Mouse (Mus musculus) regulatory T cell (primary cell): ENCODE data around the gene Tk2.
"Not testable (repeated sequence)": the region's sequence is repeated elsewhere in the genome, so short reads cannot be mapped to it uniquely, and the experiment has no call there.

Source experiments
- in situ Hi-C: fragments of 300-600 bp; cut with MboI, MseI; formaldehyde crosslinking; loops from one replicate; pipeline ENCODE4 v1.15.1; 2025; ENCODE audit warnings: high pct_unique_total_duplicates

Gene Tk2

DNA sequence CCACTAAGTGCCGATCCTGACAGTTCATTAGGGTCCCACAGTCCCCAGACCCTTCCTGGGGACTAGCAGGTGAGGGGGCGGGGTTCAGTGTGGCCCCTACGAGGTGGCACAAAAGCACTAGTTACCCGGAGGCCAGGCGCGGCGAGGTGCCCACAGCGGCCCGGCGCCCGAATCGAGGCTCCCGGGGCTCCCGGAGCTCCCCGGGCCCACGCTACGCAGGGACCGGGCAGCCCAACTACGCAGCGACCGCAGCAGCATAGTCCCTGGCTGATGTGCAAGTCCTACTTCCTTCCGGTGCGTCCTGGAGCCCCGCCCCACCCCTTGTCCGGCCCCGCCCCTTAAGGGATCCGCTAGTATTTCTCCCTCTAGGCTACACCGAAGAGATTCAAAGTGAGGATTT lies at the start of gene Tk2:
Tk2 (minus strand) TSS at position 283 of the 400 bp plus-strand sequence.
- in situ Hi-C loops: loop anchor here (10.0 kb wide), 1 partner anchor 197 kb away; the partner anchor contains the start of gene Dync1li2

DNA sequence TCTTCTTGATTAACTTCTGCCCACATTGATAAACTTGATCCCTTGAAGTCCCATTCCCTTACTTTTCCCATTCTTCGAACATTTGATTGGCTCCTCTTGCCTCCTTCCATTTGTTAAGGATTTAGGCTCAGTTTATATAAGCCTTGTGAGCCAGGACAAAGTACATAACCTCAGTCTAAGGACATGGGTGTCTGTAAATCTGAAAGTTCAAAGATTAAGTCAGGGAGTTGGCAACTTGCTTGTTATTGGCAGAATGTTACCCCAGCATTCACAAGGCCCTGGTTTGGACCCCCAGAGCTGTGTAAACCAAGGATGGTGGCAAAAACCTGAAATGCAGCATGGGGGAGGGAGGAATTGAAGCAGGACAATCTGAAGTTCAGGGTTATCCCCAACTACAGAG lies 46.0 kb upstream of the Tk2 start:
- in situ Hi-C loops: no loop called here

DNA sequence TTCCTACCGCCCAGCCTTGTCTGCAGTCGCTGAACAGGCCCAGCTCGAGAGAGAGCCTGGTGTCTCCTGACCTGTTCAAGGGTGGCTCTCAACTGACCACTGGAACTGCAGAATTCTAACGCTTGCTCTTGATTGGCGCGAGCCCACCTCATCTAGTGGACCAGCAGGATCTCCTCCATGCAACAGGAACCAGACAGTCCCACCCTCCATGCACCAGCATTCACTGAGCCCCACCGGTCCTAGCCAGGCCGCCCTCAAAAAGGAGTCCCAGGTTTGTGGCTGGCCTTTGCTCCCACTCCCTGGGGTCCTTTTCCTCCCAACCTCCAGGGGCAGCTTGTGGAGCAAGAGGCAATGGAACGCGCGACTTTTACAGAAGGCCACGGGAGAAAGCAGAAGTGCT lies 44.7 kb upstream of the Tk2 start, which contains the start of gene Cmtm2a:
Cmtm2a (minus strand) TSS at position 101 of the 400 bp plus-strand sequence.
- in situ Hi-C loops: not testable (repeated sequence)

- in situ Hi-C loops: loop anchor here (5.0 kb wide), 1 partner anchor 38 kb away; no protein-coding TSS in a partner anchor
These were observed 20.6 kb upstream of the Tk2 start for GRCm38 (mm10) chr8:104268937-104269440.

GRCm38 (mm10) chr8:104268368-104268767 lies 20.0 kb upstream of the Tk2 start:
- in situ Hi-C loops: loop anchor here (5.0 kb wide), 1 partner anchor 39 kb away; no protein-coding TSS in a partner anchor

- in situ Hi-C loops: not testable (repeated sequence)
These were observed 16.0 kb upstream of the Tk2 start for GRCm38 (mm10) chr8:104264271-104264935.

DNA sequence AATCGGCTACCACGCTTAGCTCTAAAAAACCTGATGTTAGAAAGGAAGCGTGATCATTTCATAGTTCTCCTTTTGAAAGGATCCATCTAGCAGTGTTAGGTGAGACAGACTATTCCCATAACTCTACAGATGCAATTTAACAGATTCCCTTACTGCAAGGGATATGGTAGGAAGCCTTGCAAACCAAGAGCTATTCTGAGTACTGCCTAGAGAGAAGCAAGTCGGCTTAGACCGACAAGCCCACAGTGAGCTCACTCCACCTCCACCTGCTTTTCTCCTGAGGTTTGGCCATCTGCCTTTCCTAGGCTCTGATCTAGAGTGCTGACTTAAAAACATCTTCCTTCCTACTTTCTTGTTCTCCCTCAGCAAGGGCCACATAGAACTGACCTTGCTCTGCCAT lies 13.4 kb upstream of the Tk2 start:
- in situ Hi-C loops: not testable (repeated sequence)

- in situ Hi-C loops: no loop called here
These were observed 4.7 kb upstream of the Tk2 start for GRCm38 (mm10) chr8:104253016-104253415.

DNA sequence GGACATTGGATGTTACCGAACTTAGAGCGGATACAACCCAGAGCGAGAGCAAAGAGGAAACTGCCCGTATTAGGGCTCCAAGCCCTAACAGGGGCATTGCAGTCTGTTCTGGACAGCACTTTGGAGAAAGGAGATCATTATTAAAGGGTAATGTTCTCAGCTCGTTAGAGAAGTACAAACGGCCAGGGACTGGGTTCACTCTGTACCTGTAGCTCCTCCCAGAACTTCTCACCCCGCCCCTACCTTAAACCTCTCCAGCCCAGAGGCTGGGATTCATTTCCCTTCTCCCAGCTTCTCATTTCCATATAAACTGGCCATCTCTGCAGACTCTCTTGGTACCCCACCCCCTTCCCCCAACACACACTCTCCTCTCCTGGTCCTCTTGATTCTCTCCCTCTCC lies 3.1 kb upstream of the Tk2 start:
- in situ Hi-C loops: no loop called here

- in situ Hi-C loops: no loop called here
These were observed 2.3 kb upstream of the Tk2 start, which contains the start of gene Cklf for GRCm38 (mm10) chr8:104250439-104251367. TSS of gene Cklf (plus strand) at chr8:104250861.

DNA sequence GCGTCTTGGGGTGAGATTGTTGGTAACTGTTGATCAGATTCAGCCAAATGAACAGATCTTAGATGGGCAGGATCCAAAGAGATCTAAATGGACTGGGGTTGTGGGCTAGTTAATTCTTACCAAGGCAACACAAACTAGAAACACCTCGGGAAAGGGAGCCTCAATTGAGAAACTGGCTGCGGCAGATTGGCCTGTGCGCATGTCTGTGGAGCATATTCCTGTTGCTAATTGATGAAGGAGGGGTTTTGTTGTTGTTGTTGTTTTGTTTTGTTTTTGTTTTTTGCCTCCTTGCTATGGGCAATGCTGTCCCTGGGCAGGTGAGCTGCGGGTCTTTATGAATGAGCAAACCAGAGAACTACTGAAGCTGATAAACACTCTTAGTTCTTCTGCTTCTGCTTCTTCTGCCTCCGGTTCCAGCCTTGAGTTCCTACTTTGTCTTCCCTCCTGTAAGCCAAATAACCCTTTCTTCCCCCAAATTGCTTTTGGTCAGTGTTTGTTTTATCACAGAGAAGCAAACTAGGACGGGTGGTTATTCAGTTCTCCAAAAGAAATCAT lies 1.2 kb upstream of the Tk2 start:
- in situ Hi-C loops: loop anchor here (10.0 kb wide), 1 partner anchor 195 kb away; the partner anchor contains the start of gene Dync1li2

DNA sequence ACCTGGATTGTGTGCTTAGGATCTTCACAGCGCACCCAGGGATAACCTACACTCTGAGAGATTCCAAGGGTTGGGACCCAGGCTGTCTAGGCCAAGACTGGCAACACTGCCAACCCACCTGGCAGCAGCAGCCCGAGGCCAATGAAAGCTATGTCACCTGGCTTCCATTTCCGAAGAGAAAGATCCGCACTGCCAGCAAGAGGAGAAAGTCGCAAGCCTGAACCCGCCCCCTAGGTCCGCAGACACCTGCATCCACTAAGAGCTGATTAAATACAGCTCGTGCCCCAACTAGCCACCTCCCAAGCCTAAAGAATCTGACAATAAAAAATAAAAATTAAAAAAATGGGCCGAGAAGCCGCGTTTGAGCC lies 466 bp downstream of the Tk2 start:
- in situ Hi-C loops: loop anchor here (10.0 kb wide), 1 partner anchor 197 kb away; the partner anchor contains the start of gene Dync1li2

DNA sequence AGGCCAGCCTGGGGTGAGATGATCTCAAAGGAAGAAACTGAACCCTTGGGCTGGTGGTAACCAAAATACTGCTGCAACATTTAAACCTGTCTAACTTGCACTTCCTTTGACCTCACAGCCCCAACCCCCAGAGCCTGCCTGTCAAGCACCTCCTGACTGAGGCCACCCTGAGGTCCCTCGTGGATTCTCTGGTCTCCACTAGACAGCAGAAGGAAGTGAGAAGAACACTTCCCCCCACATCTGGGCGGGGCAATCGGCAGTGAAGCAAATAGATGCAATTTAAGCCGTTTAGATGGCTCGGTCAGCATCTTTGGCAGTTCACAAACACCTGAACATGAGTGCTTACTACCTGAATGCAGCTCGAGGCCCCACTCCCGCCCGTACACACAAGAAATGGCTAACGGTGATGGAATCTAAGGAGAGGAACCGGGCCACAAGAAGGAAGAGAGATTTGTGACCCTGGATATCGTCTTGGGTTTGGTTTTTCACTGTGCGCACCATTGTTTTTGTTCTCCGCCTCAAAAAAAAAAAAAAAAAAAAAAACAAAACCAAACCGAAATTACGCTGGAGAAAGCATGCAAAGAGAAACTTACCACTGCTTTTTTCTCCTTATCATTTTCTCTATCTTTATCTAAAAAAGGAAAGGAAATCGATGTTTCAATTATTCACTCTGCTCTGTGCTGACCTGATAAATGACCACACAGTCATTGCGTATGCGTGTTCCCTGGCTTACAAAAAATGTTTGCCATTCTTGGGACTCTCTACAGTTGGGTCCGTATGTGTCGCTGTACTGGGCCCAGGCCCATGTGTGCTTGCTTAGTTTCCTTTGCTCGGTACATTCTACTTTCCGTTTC lies 1.1 kb downstream of the Tk2 start:
- in situ Hi-C loops: loop anchor here (10.0 kb wide), 1 partner anchor 198 kb away; the partner anchor contains the start of gene Dync1li2

DNA sequence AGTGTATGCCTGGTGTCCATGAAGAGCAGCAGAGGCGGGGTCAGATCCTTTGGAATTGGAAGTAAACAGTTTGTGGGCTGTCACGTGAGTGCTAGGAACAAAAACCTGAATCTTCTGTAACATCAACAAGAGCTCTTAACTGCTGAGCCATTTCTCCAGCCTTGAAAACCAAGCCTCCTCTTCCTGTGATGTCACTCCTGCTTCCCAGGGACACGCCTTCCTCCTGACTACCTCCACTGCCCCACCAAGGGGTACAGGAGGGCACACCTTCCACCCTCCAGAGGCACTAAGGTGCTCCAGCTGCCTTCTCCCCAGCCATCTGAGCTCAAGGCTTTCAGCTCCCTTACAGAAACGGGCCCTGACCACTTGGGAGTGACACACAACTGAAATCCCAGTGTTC lies 1.7 kb downstream of the Tk2 start:
- in situ Hi-C loops: loop anchor here (10.0 kb wide), 1 partner anchor 198 kb away; the partner anchor contains the start of gene Dync1li2

- in situ Hi-C loops: loop anchor here (10.0 kb wide), 1 partner anchor 203 kb away; the partner anchor contains the start of gene Dync1li2
These were observed 6.2 kb downstream of the Tk2 start for GRCm38 (mm10) chr8:104242038-104242644.

DNA sequence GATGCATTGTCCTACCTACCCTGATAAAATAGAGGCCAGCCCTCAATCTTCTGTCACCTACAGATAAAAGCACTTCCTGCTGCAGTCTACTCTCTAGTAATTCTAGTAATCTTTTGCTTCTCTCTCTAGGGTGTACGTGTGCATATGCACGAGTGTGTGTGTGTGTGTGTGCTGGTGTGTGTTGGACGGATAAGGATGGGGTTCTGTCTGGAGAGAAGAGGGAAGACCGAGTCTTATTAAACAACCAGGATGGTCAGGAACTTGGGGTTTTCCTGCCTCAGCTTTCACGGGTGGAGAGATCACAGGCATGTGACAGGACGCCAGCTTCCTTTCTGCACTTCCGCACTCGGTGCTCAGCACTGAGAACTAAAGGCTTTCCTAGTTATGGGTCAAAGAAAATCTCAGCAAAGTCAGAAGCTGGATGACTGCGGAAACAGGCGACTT lies 8.9 kb downstream of the Tk2 start:
- in situ Hi-C loops: no loop called here

DNA sequence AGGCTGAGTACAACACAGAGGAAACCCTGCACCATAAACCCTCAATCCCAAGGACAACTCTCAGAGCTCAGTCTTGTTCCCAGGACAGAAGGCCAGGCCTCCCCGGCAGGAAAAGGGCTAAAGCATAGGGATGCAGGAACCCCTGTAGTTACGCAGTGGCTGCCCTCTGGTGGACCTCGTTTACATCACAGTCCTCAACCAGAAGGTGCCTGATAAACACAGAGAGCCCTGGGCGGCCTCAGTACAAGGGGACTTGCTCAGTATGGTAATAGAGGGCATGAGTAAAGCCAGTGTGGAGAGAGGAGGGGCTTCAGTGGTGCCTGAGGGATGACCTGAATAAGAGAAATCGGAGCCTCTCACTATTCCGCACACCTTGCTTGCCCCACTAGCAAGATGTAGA lies 13.8 kb downstream of the Tk2 start:
- in situ Hi-C loops: no loop called here

- in situ Hi-C loops: no loop called here
These were observed 15.4 kb downstream of the Tk2 start for GRCm38 (mm10) chr8:104232919-104233318.

GRCm38 (mm10) chr8:104232039-104232438 lies 16.3 kb downstream of the Tk2 start:
- in situ Hi-C loops: no loop called here

- in situ Hi-C loops: no loop called here
These were observed 18.0 kb downstream of the Tk2 start for GRCm38 (mm10) chr8:104230377-104230776.
